Mouse (Mus musculus): ENCODE measurements around the gene Smarca4.
"Not testable (repeated sequence)": the region's sequence is repeated elsewhere in the genome, so short reads cannot be mapped to it uniquely, and the experiment has no call there.

Smarca4 gene

DNA sequence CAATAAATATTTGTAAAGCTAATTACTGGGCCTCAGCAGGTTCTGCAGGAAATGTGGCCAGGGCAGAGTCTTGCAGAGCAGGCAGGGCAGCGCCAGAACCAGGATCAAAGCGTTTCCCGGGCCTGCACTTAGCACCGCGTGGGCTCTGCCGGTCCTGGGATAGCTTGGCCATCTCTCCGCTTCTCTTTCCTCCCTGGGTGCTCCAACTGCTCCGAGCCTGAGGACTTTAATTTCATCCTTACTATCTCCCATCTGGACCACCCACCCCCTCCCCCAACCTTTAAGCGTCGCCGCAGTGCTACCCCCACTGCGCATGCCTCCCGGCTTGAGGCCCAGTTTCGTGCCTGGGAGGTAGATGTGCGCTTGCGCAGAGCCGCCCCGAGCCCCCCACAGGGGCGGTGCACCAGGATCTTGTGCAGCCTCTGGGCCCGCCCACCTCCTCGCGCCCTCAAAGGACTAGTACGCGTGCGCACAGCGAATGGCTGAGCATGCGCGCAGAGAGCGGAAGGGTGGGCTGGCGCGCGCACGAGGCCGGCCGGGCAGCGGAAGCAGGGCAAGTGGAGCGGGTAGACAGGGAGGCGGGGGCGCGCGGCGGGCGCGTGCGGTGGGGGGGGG, at the start of gene Smarca4:
Gene Smarca4 (plus strand): TSS at position 553 of the 615 bp plus-strand sequence.
- peak; percentile 99 to 100 for DNase-seq (ENCODE audit: low spot score in 2 of 2)

DNA sequence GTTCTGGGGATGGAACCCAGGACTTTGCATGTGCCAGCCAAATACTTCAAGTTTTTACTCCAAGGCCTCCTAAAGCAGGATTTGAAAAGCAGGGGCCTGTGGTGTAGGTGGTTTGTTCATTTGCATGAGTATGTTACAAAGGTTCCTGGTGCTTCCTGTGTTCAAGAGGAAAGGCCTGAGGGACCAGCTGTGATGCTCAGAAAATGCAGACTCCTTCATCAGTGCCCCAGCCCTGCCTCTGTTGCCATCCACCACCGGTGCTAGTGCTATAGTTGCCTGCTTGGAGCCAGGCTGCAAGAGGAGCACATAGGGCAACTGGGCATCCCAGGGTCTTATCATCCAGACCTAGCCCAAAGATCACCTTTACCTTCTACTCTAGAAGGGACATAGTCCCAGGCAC, 49.4 kb upstream of the Smarca4 start:
- no peak for DNase-seq (ENCODE audit: low spot score in 2 of 2)

DNA sequence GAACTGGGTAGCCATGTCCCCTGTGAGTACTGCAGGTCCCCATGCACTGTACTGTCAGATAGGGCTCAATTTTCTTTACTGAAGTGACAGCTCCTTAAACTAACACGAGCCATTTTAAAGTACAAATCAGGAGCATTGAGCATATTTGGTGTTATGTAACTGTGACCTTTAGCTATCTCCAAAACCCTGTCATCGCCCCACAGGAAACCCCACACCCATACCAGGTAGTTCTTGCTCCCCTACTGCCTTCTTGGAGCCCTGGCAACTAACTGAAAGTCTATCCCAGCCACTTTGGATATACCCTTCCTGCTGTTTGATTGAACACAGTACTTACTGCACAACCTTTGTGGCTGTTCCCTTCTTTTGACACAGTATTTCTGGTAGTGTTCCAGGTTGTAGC, 48.9 kb upstream of the Smarca4 start:
- no peak for DNase-seq (ENCODE audit: low spot score in 2 of 2)

DNA sequence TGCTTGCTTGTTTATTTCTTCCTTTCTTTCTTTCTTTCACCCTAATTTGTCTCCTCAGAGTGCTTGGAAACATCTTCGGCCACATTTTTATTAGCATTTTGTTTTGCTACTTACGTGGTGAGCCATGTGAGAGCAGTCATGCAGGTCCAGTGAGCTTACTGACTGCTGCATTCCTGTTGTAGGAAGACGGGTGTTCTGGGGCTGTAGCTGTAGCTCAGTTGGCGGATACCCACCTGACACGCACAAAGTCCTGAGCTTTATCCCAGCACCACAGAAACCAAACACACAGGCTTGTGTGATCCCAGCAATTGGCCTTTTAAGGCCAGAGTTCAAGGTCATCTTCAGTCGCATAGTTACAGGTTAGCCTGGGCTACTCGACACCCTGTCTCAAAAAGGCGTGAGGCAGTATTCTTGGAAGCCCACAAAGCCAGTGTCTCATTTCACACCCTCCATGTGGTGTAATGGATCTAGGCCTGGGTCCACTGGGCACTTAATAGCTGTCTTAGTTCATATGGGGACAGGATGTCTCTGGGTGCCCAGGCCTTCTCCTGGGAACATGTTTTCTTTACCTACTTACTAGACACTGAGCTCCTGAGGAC, 47.2 kb upstream of the Smarca4 start:
- no peak for DNase-seq (ENCODE audit: low spot score in 2 of 2)

DNA sequence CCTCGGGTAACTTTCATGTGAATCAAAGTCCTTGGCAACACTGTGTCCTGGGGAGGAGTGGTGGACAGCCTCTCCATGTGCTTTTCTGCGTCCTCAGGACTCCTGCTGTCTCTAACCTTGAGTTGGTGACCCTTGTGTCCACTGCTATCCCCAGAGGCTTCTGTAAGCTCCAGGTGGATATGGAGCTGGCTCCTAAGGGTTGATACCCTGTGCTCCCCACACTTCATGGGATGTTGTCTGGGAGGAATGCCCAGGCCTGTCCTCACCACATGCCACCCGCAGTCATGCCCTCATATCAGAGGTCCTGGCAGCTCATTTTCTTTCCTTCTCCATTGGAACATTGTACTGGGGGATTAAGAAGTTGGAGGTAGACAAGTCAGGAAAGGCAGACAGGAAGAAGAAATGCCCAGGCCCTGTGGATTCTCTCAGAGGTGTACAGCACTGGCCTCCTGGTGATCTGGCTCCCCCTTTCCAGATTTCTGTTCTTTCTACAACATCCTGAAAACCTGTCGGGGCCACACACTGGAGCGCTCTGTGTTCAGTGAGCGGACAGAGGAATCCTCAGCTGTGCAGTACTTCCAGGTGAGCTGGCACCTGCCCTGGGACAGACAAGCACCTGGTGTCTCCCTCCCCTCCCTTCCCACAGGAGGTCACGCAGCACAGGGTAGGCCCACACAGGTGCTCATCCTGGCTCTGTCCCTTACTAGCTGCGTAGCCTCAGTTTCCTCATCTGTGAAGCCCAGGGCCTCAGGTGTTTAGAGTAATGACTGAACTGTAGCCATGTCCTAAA, 41.8 kb upstream of the Smarca4 start:
- no peak for DNase-seq (ENCODE audit: low spot score in 2 of 2)

DNA sequence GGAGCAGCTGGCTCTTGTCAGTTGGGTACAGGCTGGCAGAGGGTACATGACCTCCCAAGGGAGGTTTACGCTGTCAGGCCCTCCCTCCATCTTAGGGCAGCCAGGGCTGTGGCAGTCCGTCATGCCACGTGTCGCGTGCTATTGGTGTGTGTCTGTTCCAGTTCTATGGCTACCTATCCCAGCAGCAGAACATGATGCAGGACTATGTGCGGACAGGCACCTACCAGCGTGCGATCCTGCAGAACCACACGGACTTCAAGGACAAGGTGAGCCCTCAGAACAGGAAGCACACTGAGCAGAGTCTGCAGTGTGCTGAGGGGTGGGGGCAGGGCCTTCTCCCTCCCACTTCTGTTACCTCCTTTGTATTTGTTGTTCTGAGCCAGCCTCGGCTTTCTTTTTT, 40.7 kb upstream of the Smarca4 start:
- no peak for DNase-seq (ENCODE audit: low spot score in 2 of 2)

DNA sequence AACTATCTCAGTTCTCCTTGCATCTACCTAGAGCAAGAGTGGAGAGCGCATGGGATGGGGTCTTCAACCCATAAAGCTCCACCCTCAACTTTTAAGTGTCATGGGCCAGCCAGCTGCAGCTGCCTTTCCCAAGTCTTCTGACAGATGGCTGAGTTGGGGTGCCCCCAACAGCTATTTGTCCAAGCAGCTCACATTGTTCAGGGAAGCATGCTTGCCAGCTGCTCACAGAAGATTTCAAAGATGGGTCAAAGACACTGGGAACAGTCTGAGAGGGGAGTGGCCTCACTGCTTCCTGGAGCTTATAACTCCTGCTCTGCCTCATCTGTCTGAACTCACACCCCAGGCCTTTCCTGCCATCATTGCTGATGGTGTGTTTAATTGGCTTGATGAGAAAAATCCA, 39.7 kb upstream of the Smarca4 start:
- no peak for DNase-seq (ENCODE audit: low spot score in 2 of 2)

DNA sequence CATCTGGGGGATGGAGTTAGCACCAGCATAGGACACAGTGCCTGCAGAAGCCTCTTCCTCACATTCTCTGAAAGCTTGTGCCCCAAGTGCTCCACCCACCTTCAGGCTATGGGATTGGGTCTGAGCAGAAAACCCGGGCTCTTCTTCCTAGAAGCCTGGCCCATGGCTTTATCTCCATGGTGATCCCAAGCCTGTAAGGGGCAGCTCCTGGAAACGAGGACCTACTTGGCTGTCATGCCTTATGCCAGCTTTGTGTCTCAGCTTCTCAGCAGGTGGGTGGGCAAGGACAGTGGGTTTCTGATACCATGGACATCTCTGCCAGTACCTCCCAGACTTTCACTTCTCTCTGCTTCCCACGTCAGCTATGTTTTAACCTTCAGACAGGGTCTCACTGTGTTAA, 37.7 kb upstream of the Smarca4 start:
- peak in 1 of 2 experiments; percentile 36 for DNase-seq (ENCODE audit: low spot score in 2 of 2)

DNA sequence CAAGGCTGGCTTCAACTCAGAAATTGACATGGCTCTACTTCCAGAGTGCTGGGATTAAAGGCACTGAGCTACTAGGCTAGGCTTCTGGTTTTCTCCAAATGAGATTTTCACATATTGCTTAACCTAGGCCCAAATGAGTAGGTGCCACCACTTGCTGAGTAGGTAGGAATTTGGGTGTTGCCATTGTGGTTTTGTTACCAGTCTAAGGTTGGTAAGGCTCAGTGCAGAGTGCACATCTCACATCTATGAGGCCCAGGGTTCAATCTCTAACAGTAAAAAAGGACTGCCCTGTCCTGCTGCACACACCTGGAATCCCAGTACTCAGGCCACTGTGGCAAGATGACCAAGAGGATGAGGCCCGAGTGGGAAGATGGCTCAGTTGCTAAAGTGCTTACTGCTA, 30.6 kb upstream of the Smarca4 start:
- DNase-seq (ENCODE audit: low spot score in 2 of 2) = no peak

DNA sequence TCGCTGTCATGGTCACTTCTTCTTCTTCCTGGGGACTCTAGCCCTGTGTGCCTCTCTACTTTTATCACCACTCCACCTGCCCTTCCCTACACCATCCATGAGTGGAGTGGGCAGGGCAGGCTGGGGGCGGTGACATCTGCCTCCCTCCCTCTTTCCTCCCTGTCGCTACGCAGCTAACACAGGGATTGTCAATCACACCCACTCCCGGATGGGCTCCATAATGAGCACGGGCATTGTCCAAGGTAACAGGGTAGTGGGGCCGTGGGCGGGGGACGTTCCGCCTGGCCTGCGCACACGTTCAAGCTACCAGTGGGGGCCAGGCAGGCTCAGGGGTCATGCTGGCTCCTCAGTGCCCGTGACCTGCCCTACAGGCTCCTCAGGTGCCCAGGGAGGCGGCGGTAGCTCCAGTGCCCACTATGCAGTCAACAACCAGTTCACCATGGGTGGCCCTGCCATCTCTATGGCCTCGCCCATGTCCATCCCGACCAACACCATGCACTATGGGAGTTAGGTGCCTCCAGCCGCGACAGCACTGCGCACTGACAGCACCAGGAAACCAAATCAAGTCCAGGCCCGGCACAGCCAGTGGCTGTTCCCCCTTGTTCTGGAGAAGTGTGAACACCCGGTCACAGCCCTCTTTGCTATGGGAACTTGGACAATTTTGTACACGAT, 28.2 kb upstream of the Smarca4 start:
- no peak for DNase-seq (ENCODE audit: low spot score in 2 of 2)

DNA sequence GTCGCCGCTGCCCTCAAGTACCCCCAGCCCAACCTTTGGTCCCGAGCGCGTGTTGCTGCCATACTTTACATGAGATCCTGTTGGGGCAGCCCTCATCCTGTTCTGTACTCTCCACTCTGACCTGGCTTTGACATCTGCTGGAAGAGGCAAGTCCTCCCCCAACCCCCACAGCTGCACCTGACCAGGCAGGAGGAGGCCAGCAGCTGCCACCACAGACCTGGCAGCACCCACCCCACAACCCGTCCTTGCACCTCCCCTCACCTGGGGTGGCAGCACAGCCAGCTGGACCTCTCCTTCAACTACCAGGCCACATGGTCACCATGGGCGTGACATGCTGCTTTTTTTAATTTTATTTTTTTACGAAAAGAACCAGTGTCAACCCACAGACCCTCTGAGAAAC, 27.6 kb upstream of the Smarca4 start:
- DNase-seq (ENCODE audit: low spot score in 2 of 2) = no peak

DNA sequence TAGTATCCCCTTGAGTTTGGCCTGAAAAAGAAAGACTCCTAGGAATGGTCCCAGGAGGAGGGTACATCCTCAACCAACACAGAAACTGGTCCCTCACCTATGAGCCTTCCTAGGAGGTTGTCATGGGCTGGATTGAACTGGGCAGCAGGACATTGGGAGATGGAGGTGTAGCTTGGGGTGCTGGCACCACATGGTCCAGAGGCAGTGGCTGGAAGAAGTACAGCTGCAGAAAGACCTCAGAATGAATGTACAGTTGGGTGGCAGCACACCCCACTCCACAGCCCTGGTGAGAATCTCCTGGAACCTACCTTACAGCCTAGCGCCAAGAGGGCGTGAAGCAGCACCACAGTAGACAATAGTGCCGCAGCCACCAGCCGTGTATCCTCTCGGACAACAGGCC, 26.4 kb upstream of the Smarca4 start:
- DNase-seq (ENCODE audit: low spot score in 2 of 2) = no peak

DNA sequence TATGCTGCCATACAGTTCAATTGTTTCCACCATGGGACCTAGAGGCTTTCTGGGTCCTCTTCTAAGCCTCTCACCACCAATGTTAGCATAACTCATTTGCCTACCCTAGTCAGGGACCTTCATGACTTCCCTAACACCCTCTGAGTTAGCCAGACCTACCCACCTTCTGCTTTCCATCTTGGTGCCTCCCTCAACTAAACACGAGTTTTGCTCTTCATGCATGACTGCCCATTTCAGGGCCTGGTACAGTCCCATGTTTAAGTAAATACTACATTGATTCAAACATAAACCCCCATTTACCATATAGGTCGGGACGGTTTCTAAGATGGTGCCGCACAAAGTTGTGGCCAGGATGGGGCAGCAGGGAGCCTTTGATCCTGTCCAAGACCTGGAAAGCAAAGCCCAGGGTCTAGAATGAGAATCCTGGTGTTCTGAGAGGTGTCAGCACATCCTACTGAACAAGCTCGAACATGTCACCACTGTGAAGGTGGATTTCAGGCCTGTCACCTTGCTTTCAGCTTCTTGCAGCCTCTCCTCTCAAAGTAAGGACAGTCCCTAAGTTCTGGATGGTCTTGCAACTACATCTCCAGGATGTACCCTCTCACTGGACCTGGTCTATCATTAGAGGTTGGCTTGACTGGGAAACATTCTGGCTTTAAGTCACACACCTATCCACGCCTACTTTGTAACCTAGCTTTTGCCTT, 24.7 kb upstream of the Smarca4 start:
- DNase-seq (ENCODE audit: low spot score in 2 of 2) = no peak

DNA sequence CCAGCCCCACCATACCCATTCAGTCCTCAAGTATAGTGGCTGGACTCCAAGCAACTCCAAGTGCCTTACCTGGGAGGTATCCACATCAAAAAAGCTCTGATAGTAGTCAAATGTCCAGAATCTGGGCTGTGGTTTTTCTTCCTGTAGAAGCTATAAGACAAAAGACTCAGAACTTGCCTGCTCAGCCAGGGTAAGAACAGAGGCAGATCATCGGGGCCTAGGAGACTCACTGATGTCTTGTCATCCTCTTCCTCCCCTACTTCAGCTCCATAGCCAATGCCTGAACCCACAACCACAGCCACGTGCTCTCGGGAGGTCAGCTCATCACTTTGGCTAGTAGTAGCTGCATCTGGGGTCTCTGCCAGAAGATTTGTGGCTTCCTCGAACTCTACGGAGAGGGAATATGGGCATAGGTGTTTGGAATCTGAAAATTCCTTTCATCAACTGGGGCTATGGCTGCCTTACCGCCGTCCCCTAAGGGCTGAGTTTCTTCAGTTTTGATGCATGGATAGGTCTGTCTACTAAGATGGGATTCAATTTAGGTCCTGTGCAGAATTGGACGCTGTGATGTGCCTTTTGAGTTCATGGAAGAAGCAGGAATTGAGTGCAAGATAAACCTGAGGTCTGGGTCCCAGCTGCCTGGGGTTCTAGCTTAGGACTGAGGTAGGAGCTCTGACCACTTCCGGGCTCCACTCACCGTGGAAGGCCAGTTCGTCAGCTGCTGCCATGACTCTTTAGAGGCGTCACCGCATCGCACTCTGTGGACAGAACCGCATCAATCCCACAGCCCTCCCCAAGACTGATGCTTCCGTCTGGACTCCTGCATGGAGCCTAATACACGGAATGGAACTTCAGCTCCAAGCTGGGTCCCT, 23.9 kb upstream of the Smarca4 start:
- no peak for DNase-seq (ENCODE audit: low spot score in 2 of 2)

DNA sequence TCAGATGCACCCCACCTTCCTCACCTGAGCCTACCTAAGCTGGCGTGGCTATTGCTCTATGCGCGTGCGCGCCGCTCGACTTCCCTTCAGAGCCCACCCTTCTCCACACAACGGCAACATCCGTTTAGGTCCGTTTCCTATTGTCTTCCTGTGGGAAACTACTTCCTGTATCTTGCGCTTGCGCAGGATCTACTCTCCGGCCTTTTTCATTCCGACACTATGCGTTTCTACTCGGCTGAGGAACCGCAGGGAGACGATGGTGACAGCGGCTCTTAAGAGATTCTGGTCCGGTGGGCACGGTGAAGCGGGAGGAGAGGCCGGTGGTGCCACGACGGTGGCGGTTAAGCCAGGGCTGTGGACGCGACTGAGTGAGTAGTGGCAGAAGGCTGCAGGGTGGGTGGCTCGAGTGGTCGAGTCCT, 23.3 kb upstream of the Smarca4 start, which contains the start of the genes Timm29 and Yipf2:
Gene Timm29 (plus strand): TSS at position 20 of the 419 bp plus-strand sequence.
Gene Yipf2 (minus strand): TSS at position 126 of the 419 bp plus-strand sequence.
- peak; percentile 73 to 86 for DNase-seq (ENCODE audit: low spot score in 2 of 2)

DNA sequence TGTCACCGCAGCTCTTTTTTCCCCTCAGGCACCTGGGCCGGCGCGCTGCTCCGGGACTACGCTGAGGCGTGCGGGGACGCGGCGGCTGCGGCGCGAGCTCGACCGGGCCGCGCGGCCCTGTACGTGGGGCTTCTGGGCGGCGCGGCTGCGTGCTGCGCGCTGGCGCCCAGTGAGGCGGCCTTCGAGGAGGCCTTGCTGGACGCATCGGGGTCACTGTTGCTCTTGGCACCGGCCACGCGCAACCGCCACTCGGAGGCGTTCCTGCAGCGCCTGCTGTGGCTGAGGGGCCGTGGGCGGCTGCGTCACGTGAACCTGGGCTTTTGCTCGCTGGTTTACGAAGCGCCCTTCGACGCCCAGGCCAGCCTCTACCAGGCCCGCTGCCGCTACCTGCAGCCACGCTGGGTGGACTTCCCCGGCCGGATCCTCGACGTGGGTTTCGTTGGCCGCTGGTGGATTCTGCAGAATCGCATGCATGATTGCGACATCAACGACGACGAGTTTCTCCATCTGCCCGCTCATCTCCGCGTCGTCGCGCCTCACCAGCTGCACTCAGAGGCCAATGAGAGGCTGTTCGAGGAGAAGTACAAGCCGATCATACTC, 22.7 kb upstream of the Smarca4 start:
- peak in 1 of 2 experiments; percentile 36 for DNase-seq (ENCODE audit: low spot score in 2 of 2)

DNA sequence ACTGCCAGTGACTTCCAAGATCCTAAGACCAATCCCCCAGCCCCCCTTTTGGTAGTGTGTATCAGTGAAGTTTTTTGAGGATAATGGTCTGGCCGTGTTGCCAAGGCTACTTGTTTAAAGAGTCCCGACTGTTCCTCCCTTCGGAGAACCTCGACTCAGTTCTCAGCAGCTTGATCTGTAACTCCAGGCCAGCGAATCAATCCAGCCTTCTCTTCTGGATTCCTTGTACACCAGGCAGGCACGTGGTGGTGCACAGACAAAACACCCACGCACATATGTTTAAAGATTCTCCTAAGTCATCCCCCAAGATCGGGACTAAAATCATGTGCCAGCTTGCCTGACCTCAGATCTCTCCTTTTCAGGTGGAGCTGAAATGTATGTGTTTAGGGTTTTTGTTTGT, 21.6 kb upstream of the Smarca4 start:
- not testable (repeated sequence) for DNase-seq (ENCODE audit: low spot score in 2 of 2)

DNA sequence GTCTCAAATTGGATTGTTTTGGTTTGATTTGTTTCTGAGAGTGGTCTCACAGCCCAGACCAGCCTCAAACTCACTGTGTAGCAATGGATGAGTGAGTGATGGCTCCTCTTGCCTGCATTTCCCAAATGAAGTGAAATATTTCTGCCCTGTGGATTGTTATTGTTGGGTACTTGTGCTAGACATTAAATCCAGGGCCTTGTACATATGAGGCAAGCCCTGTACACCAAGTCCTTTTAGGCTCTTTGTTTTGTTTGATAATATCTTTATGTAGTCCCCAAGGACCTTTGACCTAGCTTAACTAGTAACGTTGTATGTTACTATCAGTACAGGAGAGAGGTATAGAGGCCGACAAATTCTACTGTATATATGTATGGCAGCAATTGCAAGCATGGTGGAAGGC, 21.1 kb upstream of the Smarca4 start:
- no peak for DNase-seq (ENCODE audit: low spot score in 2 of 2)

DNA sequence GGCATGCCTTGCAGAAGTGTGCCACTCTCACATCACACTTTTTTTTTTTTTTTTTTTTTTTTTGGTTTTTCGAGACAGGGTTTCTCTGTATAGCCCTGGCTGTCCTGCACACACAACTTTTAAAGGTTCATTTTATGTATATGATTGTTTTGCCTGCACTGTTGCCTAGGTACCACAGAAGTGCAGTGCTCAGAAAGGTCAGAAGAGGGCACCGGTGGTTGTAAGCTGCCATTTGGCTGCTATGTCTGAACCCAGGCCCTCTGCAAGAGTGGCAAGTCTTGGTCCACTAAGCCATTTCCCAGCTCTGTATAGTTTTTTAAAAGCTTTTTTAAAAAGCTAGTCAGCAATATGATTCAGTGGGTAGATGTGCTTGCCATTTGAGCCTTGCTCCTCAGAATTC, 17.8 kb upstream of the Smarca4 start:
- no peak for DNase-seq (ENCODE audit: low spot score in 2 of 2)

DNA sequence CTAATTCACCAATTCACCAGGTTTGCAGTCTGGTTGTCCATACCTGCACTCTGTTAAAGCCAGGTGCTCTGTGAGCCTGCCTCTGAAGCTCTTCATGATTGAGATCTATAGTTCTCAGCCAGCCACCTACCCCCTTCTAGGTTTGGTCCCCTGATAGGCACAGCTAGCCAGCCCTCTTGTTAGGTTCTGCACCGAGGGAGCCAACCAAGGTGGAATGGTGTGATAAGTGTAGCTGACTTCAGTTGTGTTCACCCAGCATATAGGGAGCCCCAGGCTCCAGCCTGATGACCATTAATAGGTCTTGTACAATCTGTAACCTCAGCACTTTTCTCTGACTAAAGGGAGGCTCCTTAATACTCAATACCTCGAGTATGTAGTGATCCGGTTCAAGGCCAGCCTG, 15.8 kb upstream of the Smarca4 start:
- no peak for DNase-seq (ENCODE audit: low spot score in 2 of 2)

Data from cerebellum, postnatal 4 days (tissue).